Mouse (Mus musculus) mouse embryonic stem cell (cell line): ENCODE measurements around the gene Gm47969.

Experiments
- in situ Hi-C, 2 experiments: fragments of 300-500 bp; cut with MboI; formaldehyde crosslinking; loops; 1 replicate in 1 of 2; 3 replicates in 1 of 2; pipeline ENCODE4 v1.14.3; 2019 to 2020; ENCODE audit warnings: low sequenced_read_pairs in 2 of 2, low pct_unique_long_range_greater_than_20kb in 1 of 2, mixed read lengths in 1 of 2; ENCODE audit not compliant: unreplicated experiment in 1 of 2

Gene Gm47969

GRCm38 (mm10) chr1:83066577-83066976 is 21.8 kb downstream of the Gm47969 start:
- in situ Hi-C loops = no loop called here

GRCm38 (mm10) chr1:83067205-83067604 is 22.5 kb downstream of the Gm47969 start:
- in situ Hi-C loops = no loop called here

- in situ Hi-C loops = no loop called here
Measured at GRCm38 (mm10) chr1:83075526-83076189, 30.9 kb downstream of the Gm47969 start.

GRCm38 (mm10) chr1:83076190-83076917 is 31.6 kb downstream of the Gm47969 start:
- in situ Hi-C loops = no loop called here

DNA sequence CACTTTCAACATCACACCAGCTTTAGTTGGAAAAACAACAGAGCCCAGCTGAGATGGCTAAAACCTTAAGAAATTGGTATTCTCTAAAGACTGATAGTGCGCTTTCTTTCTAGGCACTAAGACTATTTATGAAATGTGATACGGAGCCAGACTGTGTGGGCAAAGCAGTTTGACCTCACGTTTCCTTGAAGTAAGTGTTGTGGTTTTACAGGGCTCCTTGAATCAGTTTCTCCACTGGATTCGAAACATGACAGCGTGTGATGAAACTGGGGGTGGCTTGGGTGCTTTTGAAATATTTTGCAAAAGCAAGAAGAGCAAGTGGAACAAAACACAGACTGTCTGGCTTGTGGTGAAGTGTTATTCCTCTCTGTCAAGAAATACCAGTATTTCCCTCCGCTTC is 32.3 kb downstream of the Gm47969 start:
- in situ Hi-C loops = no loop called here

DNA sequence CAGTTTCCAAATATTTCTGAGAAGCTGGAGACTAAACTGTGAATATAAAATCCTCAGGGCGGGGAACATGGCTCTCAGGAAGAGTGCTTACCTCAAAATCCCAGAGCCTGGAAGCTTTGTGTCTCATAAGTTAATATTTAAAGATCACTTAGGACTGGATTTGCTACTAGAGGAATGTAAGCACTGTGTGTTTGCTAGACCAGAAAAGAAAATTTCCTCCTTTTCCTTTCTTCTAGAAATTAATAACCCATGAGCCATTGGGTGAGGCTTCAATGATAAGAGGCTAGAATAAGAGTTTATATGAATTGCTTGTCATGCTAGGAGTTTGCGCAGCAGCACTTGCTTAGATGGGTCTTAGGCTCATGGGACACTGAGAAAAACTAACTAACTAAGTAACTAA is 40.1 kb downstream of the Gm47969 start:
- in situ Hi-C loops = no loop called here

DNA sequence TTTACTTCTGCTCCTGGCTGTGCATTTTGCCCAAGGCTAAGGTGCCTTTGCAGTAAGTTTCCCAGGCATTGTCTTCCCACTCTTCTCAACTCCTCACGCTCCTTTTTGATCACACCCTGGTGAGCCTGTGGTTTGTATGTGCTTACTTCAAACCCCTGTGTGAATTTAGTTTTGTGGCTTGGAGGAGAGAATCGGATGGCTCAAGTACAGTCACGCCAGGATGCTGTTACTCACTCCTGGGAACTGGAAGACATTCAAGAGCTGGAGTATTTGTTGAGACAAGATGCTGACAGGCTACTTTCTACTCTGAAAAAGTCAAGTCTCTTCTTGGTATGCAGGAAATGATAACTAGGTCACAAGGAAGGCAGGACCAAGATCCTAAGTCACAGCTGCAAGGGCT is 46.5 kb downstream of the Gm47969 start:
- in situ Hi-C loops = no loop called here
